Mouse (Mus musculus) urinary bladder, adult 2 months (tissue): ENCODE measurements around the gene Psmd6. TPM values are rescaled to one million over a fixed set of nuclear protein-coding genes. Genes with fewer than 3 reads are reported as not detected.

ENCODE experiments used
- DNase-seq: peaks from one replicate; pipeline ENCODE4 v3.0.0; 2022; ENCODE audit warnings: low spot score
- polyA plus RNA-seq: library from polyadenylated mRNA; depleted of rRNA; stranded (reverse); fragments of >200 nt; gene quantifications from 2 replicates; pipeline ENCODE4 v1.2.3, GENCODE M21; 2012; rRNA removed

The Psmd6 gene
- 85.1 and 90.7 TPM in 2 replicates for polyA plus RNA-seq

DNA sequence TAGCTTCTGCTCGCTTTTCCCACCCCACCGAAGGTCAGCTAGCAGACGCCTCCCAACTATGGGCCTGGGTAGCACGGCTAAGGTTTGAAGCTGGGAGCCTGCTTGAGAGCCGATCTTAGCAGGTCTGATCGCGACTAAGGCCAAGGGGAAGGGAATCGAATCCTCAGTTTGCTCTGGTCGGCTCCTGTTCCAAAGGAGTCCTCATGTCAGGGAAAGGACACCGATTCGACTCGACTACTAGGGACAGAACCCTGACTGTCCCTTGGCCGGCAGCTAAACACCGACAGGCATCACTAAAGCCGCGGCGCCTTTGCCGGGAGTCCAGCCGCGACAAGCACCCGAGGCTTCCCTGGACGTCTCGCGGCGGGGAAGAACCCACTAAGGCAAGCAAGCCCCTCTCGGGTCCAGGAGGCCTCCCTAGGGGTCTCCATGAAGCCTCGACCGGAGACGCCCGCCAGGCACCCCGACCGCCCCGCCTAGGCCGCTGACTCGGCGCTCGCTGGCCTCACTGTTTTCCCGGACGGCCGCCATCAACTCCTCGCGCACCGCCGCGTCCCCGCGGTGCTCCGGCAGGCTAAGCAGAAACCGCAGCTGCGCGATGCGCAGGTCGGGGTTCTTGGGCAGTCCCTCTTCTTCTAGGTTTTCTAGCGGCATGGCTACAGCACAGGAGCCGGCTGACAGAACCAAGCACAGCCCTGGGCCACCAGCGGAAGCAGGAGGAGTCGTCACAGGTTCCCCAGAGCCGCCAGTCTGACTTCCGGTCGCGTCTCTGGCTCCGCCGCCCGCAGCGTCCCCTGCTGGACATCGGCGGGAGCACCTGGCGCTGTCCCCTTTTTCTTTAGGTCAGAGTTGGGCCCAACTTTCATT, at the start of gene Psmd6:
TSS of gene Psmd6 (minus strand) at position 755 of the 867 bp plus-strand sequence.
- peak; percentile 89 for DNase-seq

DNA sequence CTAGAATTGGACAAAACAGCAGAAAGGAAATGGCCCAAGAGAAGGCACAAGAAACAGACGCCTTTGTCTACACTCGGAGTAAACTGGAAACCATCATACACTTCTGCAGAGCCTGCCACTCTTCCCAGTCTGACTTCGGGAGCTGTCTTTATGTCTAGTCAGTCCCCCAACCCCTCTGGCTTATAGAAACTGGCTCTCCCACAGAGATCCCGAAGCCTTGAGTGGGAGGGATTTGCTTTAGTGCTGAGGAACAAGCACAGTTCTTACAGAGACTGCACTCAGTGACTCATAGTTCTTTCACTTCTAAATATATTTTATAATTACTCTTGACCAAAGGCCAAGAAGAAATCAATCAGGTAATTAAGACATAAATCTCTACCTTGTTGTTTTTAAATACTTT, 10.1 kb downstream of the Psmd6 start:
- no peak for DNase-seq

DNA sequence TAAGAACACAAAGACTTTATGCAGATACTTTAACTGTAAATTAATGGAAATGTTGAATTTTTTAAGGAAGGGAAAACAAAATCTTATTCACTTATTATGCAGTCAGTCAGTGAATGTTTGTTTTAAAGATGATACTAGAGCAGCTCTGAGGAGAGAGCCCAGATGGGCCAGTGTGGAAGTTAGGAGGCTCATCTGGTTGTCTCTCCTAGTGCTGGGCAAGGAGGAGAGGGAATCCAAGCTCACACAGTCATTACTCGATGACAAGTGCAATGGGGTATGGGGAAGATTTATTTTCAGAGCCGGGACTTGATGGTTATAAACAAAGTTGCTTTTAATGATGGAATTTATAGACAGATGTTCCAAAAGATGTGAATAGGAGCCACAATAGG, 15.9 kb downstream of the Psmd6 start:
- DNase-seq, result no peak

DNA sequence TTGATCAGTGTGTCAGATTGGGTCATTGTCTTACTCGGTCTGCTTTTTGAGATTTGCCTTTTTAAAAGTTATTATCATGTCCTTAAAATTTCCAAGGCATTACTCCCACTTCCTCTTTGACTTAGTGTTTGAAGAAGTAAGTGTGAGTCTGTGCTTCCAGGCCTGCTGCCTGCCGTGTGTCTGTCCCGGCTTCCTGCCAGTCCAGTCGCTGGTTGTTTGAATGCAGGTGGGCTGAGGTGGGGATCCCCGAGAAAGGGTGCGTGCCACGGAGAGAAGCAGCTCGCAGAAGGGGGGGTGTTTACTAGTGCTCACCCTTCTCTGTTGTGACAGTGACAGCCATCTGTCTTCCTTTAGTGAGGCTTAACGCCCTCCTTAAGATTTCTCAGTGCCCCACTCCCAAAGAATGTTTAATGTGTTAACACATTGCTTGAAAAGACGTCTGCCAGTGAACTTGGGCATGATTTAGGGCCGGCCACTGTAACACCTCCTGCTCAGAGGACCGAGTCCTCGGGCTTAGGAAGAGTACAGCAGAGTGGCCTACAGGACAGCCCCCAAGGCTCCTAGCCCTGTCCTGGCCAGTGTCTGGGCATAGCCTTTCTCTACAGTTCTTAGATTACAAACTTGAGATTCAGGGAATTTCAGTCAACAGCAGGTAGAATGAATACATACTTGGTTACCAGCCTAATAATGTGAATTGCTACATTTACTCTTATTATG, 16.4 kb downstream of the Psmd6 start:
- DNase-seq, result no peak

DNA sequence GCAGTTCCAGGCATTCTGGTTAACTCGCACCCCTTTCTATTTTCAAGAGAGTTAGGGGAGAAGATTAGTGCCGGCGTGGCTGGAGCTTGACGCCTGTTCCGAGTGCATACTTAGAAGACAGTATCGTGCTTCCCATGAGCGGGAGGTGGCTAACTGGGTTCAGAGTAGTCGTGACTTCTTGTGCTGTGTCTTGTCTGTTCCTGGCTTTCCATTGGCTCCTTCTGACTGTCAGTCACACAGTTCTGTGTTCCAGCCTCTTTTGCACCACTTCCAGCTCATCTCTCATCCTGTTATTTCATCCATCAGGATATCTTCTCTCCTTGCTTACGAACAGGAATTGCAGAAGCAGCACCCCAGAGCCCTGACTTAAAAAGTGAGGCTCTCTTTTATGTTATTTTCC, 19.5 kb downstream of the Psmd6 start:
- no peak for DNase-seq

DNA sequence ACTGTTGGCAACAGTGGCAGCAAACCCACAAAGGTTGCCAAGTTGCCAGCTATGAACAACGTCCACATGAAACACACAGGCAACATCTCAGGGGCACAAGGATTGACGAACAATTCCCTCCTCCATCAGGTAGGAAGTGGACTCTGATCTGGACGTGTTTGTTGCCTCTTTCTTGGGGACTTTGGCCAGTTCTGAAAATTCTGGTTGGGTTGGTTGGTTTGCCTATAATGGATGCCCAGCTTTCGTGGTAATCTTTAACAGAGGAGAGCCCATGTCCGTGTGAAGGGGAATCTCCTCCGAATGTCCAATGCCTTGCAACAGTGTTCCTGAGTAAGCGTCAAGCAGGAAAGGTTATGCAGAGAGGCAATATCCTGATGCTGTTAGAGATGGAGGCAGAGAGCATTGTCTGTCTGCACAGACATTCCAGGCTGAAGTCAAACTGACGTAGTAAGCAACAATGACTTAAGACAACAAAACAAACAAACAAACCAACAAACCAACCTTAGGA, 20.0 kb downstream of the Psmd6 start:
- no peak for DNase-seq

DNA sequence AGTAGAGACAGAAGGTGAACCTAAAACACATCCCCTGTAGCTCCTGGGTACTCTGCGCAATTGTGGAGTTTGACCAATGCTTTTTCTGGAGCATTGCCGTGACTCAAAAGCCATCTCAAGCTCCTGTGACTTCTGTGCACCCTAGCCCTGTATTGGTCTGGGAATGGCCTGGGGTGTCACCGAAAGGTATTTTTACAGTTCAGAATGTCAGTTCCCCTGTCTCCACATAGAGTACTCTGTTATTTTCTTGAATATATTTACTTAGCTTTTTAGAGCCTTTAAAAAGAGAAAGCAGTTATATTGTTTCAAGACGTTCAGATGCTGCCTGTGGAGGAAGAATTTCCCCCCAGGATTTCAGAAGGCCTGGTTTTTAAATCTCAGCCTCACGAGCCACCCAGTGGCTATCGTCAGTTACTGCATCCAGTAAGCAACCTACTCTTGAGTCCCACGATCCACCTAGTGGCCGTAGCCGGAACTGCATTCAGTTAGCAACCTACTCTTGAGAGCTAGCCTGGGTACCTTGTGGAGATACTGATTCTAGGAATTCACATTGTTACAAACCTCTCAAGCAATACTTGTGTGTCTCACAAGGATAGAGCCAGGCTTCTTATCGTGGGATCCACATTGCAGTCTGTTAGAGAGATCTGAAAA, 22.3 kb downstream of the Psmd6 start:
- peak; percentile 74 for DNase-seq

DNA sequence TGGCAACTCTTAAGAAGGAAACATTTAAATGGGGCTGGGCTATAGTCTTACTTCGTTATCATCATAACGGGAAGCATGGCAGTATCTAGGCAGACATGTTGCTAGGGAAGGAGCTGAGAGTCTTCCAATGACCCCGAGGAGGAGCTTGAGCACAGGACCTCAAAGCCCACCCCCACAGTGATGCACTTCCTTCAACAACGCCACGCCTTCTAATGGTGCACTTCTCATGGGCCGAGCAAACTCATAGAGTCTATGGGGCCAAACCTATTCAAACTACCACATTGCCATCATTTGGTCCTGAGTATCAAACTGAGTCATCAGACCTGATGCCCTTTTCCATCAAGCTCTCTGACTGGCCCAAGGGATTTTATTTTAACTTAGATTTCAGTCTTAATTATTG, 30.2 kb downstream of the Psmd6 start:
- no peak for DNase-seq

DNA sequence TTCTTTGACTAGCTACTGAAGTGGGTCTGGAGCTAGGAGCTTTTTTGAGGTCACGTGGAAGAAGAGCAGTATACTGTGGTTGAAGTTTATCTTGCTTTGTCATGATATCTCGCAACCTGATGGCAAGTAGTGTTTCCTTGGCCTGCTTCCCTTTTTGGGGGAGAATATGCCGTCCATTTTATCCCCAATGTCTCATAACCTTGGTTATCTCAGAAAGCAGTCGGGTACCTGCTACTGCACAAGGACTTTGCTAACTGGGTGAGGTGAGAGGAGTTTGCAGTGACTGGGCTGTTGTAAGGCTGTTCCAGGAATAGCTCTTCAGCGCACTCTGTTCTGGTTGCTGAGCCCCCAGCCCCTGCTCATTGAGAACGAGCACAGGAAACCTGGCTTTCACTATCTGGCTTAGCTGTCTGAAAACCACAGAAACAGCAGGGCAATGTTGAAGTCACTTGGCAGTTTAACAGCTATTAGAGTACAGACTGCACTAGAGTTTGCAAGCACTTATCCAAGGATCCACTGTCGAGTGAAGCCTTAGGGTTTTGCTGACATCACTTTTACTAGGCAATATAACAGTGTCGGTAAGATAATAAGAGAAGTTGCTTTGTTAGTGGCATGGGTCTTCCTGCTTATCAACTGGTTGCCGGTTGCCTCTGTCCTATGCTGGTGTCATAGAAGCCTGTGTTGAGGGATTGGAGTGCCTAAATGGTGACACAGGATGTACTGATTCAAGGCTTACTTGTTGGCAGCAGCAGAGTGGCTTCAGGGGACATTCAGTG, 32.6 kb downstream of the Psmd6 start:
- no peak for DNase-seq

DNA sequence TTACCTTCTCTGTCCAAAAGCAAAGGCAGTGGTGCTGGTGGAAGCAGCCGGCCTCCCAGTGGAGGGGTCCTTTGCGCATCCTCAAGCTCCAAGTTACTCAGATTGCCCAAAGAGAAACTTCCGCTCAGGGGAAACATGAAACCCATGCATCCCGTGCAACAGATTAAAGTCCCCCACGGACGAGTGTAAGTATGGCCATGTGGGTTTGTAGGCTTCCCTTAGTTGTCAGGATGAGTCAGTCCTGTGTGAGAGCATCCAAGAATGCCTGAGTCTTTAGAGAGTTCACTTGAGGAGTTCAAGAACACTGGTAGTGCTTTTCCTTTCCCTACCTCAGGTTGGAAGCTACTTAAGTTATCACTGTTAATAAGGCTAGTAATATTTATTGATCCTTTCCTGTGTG, 33.4 kb downstream of the Psmd6 start:
- DNase-seq, result no peak

DNA sequence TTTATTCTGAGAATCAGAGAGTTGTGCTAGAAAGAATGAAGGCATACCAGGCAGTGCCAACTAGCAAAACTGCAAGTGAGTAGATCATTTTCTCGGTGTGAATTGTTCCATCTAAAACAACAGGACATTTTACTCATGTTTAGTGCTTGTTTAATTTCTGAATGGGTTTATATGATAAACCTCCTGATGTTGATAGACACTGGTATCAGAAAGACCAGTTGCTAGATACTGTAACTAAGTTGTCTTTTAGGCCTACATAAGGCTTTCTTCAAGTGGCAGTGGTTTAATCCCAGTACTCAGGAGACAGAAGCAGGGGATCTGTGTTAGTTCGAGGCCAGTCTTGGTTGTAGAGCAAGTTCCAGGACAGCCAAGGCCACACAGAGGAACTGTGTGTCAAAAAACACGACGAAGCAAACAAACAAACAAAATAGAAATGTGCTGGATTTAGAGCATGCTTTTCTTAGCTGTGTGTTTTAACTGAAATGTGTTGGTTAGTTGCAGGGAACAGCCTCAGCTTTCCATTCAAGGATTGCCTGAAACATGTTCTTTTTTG, 34.0 kb downstream of the Psmd6 start:
- no peak for DNase-seq

DNA sequence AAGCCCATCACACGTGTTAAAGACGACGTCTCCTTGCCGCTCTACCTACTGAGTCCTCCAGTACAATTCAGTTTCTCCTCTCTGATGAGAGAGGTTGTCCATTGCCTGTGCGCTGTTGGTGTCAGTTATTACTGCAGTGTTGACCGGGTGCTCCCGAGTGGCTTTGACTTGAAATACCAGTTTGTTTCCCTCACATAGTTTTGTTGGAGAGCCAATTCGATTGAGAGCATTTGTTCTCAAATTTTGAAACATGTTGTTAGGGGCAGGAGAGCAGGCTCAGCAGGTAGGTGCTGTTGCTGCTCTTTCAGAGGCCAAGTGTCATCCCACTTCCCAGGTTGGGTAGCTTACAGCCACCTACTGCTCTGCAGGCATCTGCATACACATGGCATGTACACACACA, 37.0 kb downstream of the Psmd6 start:
- no peak for DNase-seq

DNA sequence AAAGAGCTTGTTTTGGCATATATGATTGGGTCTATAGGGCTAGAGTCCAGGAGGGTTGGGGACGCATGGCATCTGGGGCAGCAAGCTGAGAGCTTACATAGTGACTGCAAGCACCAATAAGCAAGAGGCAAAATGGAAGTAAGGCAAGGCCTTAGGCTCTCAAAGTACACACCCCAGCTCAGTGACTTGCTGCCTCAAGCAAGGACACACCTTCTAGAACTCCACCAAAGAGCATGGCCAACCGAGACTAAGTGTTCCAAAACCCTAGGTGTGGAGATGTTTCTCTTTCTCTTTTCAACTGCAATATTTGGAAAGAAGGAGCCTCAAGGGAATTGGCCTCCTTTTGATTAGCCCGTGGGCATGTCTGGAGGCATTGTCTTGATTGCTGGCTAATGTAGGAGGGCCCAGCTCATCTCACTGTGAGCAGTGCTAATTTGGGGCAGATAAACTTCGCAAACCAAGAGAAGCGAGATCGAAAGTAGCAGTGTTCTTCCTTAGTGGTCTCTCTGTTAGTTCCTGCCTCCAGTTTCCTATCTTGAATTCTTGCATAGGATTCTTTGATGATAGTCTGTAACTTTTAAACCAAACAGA, 40.1 kb downstream of the Psmd6 start:
- no peak for DNase-seq

DNA sequence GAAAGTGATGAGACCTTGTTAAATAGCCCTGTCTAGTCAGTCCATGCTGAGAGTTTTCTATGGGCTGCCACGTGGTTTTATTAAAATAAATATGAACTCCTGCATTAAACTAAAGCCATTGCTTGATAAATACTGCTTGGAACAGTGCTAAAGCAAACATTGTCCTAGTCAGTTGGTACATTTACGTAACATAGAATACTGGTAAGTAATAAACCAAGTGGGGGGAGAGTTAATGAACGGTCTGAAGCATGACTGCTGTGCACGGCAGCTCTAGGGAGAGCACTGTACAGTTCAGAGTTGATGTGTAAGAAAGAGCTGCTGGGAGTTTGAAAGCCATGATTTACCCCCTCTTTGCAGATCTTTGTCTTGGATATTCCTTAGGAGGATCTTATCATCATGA, 49.3 kb downstream of the Psmd6 start:
- no peak for DNase-seq

DNA sequence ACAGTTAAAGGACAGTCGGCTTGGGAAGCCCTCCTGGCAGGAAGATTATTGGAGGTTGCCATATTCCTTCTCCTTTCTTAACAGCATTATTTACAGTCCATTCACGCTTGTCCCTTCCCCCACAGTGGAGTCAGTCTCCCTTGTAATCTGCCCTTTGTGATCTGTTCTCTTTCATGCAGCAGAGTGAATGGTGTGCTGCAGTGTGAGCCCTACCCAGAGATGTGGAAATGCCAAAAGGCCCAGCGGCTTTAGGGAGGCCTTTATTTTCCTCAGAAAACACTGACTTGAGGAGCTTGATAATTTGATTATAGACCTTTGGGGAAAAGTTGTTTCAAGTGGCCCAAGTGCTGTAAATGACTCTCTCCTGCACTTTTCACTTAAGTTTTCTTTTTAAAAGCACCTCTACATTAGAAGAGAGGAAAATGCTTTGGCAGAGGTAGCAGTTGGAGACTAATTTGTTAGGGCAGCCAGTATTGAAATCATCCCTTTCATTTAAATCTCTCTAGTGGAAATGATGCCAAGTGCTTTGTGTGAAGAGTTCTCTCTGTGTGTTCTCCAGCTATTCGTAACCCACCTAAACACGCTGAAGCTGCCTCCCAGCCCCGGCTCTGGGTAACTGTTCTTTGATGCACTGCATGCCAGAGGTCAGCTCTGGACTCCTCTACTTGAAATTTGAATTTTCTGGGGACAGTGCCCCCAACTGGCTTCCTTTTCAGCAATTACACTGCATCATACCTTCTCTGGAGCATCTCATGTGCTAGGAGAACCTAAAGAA, 50.1 kb downstream of the Psmd6 start:
- DNase-seq, result no peak

DNA sequence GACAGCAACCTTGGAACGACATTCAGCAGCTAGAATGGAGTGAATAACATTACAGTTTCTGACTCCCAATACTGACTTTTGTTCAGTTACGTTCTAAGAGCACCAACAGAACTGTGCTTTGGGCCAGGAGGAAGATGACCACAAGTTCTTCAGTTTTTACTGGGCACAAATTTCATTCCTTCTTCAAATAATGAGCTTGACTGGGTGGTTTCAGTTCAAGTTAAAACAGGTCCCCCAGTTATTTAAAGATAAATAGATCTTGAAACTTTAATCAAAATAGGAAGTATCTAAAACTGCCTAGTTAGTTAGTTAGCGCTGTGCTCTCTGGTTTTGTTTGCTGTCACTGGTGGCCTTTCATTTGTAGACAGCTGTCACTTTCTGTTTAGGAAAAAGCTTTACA, 52.2 kb downstream of the Psmd6 start:
- no peak for DNase-seq

DNA sequence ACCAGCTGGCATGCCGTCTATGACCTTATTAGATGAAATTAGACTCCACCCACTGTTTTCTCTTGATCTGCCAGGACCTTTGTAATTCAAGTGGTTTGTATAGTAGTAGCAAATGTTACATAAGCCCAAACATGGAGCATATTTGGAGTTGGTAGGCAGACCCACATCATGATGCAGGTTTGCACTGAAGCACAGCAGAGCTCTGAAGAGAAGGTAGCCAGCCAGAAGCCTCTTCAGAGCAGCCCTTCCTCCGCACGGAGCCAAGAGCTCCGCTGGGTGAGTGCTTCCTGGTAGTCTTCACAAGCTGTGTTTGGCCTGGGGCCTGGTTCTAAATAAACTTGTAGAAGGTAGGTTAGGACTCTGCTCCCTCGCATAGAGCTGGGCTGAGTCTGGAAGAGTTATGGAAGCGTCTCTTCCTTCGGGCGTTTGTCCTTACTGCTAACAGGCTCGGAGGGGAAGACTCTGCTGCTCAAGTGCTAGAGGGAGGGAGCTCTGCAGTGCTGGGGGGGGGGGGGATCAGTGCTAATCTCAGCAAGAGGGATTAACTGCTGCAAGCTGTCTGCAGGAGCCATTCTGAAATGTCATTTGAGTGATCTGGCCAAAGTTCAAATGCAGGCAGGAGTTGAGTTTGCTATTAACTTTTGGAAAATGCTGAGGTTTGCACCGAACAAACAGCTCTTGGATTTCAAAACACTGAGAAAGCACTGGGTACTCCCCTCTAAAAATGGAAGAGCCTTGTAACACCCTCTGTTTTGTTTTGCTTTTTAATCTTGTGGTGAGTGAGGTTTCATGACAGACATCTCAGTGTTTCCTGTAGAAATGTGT, 52.9 kb downstream of the Psmd6 start:
- DNase-seq, result peak; percentile 25

DNA sequence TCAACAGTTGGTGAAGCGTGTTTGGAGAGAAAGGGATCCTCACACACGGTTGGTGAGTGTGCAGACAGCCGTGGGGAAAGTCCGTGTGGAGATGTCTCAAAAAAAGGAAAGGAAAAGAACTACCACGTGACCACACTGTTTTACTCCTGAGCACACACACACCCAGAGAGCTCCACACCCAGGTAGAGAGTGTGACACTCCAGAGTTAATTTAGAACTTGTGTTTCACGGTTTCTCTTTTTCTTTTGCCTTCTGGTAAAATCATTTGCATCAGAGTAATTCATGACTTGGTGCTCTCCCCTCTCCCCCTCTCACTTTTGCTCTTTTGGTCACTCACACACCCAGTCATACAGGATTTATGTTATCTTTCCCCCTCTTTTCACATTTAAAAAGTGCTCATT, 54.5 kb downstream of the Psmd6 start:
- DNase-seq, result no peak

DNA sequence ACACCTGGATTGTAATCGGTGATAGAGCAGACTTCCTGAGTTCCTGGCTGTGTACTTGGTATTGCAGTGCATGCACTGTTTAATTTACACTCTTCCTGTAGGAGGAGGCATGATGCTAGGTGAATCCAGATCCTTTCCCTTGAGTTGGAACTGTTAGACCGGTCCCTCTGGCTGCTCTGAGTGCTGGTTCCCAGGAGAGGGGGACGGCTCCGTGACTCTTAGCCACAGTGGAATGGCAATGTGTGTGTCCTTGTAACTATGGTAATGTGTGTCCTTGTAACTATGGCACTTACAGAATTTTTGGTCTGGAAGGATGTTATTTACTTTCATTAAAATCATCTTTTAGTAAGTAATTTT, 55.7 kb downstream of the Psmd6 start:
- no peak for DNase-seq
